Mouse (Mus musculus): Measurements from ENCODE around the gene Etv6.

DNA sequence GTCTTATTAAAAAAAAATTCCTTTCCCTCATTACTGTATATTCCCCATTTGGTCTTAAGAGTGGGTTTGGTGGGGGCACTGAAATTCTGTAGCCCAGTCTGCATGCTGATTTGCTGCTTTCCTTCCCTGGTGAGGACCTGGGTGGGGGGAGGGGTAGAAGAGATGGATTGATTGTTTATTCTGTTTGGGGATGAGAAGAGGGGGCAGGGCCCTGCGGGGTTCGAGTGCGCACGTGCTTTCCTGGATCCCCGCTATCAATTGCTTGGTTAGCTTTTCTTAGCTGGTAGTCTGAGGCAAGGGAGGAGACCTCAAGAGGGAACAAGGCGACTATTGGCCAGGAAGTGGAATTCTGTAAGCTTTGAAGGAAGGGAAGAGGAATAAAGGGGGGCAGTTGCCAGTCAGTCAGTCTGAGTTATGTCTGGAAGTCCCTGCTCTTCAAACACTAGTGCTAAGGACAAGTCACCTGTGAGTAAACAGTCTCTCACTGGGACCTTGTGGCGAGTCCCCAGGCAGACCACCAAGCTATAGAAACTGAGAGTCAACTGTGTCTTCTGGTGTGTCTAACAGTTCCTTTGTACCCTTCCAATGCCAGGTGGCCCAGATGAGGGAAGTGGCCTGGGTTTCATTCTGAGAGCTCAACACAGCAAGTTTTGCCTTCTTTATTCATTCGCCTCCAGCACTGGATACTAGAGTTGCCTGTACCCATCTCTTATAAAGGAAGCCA lies 120.6 kb downstream of the Etv6 start:
- no peak for TF ChIP-seq EP300 (IDR thresholded peaks at IDR 0.05; ENCODE audit: insufficient read depth, low read depth, low read length)
- TF ChIP-seq POLR2A (IDR thresholded peaks at IDR 0.05; ENCODE audit: insufficient read depth, low read depth, low read length): no peak

All from heart, adult 2 months (tissue).